ENCODE assay signal across 29 mouse cellular contexts in the genomic region with DNA sequence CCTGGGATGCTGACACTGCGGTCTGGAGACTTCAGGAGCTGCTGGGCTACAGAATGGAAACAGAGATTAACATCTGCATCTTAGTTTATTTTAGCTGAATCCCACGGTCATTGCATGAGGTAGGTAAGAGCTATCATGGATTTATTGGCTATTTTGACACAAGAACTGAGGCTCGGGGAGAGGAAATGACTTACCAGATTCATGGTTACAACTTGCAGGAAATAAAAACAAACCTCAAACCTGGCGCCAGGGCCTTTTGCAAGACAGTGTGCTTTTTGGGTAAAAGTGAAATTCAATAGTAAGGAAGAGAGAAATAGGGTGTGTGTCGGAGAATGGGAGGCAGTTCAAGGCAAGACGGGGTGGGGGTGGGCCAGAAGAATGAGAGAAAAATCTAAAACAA. TPM values are rescaled to one million over a fixed set of nuclear protein-coding genes. Genes with fewer than 3 reads are reported as not detected.
DNase-seq lines count a peak whose midpoint lies in the region; ATAC-seq lines count a peak whose summit lies in the region.
"Had no signal": no experiment of that assay in that cellular context is flagged by ENCODE, and none has a peak within 500 bp of the region (broad histone marks: within the 10 kb centered on the region; RNA-seq: fewer than 3 reads in every experiment).

No protein-coding gene starts in this region.

- no peak overlapping the region for H3K4me2 ChIP-seq in liver, embryonic 12.5 days
- H3K4me2 ChIP-seq: embryonic facial prominence, embryonic 12.5 days; embryonic facial prominence, embryonic 15.5 days; heart, embryonic 12.5 days; heart, embryonic 15.5 days; hindbrain, embryonic 14.5 days; intestine, embryonic 15.5 days had no signal

- no peak overlapping the region for H3K9ac ChIP-seq in liver, embryonic 12.5 days
- H3K9ac ChIP-seq: embryonic facial prominence, embryonic 12.5 days; embryonic facial prominence, embryonic 15.5 days; forebrain, postnatal 0 days; heart, embryonic 12.5 days; heart, embryonic 15.5 days; hindbrain, embryonic 14.5 days; intestine, embryonic 15.5 days had no signal

- H3K36me3 ChIP-seq in liver, embryonic 12.5 days = no peaks in the 10 kb centered on the region
- H3K36me3 ChIP-seq: embryonic facial prominence, embryonic 12.5 days; embryonic facial prominence, embryonic 15.5 days; G1E; heart, embryonic 12.5 days; heart, embryonic 15.5 days; intestine, embryonic 15.5 days had no signal

- DNase-seq in induced T-regulatory cell, adult 2 months (ENCODE audit: low read depth) = peak; percentile 12
- no peak for DNase-seq in retina, postnatal 1 day
- DNase-seq in left cerebral cortex, adult 11 months (ENCODE audit: low spot score) = no peak
- DNase-seq in embryo, embryonic 11 days = no peak
- DNase-seq: adrenal gland, adult 8-10 months; cerebellum, adult 11 months; cerebellum, adult 8-10 months; cerebellum, postnatal 10 days; cerebellum, postnatal 36 days; forebrain, postnatal 0 days; gastrocnemius, adult 2 months; gastrocnemius, postnatal 14 days; heart, adult 18-20 months; heart, postnatal 10 days; heart, postnatal 36 days had no signal

- ATAC-seq in CD4-positive, CD25-positive, alpha-beta regulatory T cell, adult 4 months = peak; percentile 35
- ATAC-seq in common myeloid progenitor, adult 5-6 weeks (replicated peaks; ENCODE audit: low read depth, poor library complexity, severe bottlenecking) = peak; percentile 27
- ATAC-seq in megakaryocyte progenitor cell, adult 5-6 weeks (replicated peaks; ENCODE audit: poor library complexity) = peak; percentile 30
- ATAC-seq in liver, embryonic 12.5 days = no peak
- ATAC-seq: forebrain, embryonic 14.5 days; forebrain, postnatal 0 days; hindbrain, postnatal 0 days; intestine, embryonic 15.5 days; Patski had no signal

- H3K4me1 ChIP-seq in liver, embryonic 12.5 days = peaks cover 24% of the 10 kb centered on the region

- peaks cover 22% of the 10 kb centered on the region; the same call in 1 of the 2 replicates for H3K27me3 ChIP-seq in liver, embryonic 12.5 days (replicated peaks)
- H3K27me3 ChIP-seq: embryonic facial prominence, embryonic 12.5 days; intestine, embryonic 15.5 days had no signal

- H3K4me3 ChIP-seq in liver, embryonic 12.5 days = no peak overlapping the region
- H3K4me3 ChIP-seq: embryonic facial prominence, embryonic 12.5 days; embryonic facial prominence, embryonic 15.5 days; gastrocnemius, adult 2 months; heart, embryonic 12.5 days; heart, embryonic 15.5 days; intestine, embryonic 15.5 days had no signal

- H3K9me3 ChIP-seq in liver, embryonic 12.5 days (replicated peaks) = no peaks in the 10 kb centered on the region
- H3K9me3 ChIP-seq: embryonic facial prominence, embryonic 12.5 days; embryonic facial prominence, embryonic 15.5 days; G1E; heart, embryonic 12.5 days; heart, embryonic 15.5 days; intestine, embryonic 15.5 days had no signal

- no peak overlapping the region for H3K27ac ChIP-seq in liver, embryonic 12.5 days
- H3K27ac ChIP-seq: embryonic facial prominence, embryonic 12.5 days; embryonic facial prominence, embryonic 15.5 days; gastrocnemius, adult 2 months; heart, embryonic 15.5 days; hindbrain, embryonic 14.5 days; hindbrain, postnatal 0 days; intestine, embryonic 15.5 days had no signal

- WGBS in liver, embryonic 12.5 days (ENCODE audit: insufficient replicate concordance) = 61% methylated on average over 6 of the region's 6 CpGs

RNA-seq across cellular contexts. Expression of a gene that starts 30.8 kb away (rescaled TPM):
- 10 to 100 TPM; 13.3 to 16.9 TPM for polyA plus RNA-seq in CD4-positive, CD25-positive, alpha-beta regulatory T cell, adult 4 months (2017; shearing (Covaris generic))
- 54.8 and 60.9 TPM in 2 replicates for total RNA-seq in common myeloid progenitor, adult 5-6 weeks (2017)
- 18.1 and 22.9 TPM in 2 replicates for total RNA-seq in megakaryocyte progenitor cell, adult 5-6 weeks (2015)
- total RNA-seq in megakaryocyte progenitor cell, adult 5-6 weeks (2017) = 41.0 and 49.9 TPM in 2 replicates
- 45.8 and 47.0 TPM in 2 replicates for polyA plus RNA-seq in liver, embryonic 12.5 days (2016; fragmentation: Nextera tagmentation; extraction: Ambion mirVana)
